ENCODE assay signal across 19 mouse cellular contexts in the genomic region with DNA sequence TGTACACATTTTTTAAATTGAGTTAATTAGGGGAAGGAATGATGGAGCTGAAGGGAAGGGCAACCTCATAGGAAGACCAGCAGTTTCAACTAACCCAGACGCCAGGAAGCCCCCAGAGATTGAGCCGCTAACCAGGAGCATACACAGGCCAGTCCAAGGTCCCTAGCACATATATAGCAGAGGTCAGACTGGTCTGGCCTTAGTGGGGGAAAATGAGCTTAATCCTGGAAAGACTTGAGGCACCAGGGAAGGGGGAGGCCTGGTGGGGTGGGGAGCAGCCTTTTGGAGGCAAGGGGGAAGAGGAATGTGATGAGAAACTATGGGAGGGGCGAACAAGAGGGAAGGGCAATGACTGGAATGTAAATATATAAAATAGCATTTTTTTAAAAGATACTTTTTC.
"Had no signal": no experiment of that assay in that cellular context is flagged by ENCODE, and none has a peak within 500 bp of the region (broad histone marks: within the 10 kb centered on the region; RNA-seq: fewer than 3 reads in every experiment).

No protein-coding gene starts in this region.

- ATAC-seq: lung, postnatal 0 days; midbrain, embryonic 13.5 days; midbrain, embryonic 15.5 days had no signal

- H3K4me3 ChIP-seq: lung, embryonic 15.5 days; megakaryocyte, embryonic 14.5 days; midbrain, embryonic 13.5 days; midbrain, embryonic 15.5 days; neural tube, embryonic 12.5 days had no signal

- H3K36me3 ChIP-seq: lung, embryonic 15.5 days; midbrain, embryonic 13.5 days; midbrain, embryonic 15.5 days; neural tube, embryonic 12.5 days had no signal

- H3K27me3 ChIP-seq: lung, embryonic 15.5 days; megakaryocyte, embryonic 14.5 days; midbrain, embryonic 13.5 days; midbrain, embryonic 15.5 days; neural tube, embryonic 12.5 days had no signal

- H3K9me3 ChIP-seq: lung, embryonic 15.5 days; megakaryocyte, embryonic 14.5 days; midbrain, embryonic 13.5 days; midbrain, embryonic 15.5 days; neural tube, embryonic 12.5 days had no signal

- H3K4me1 ChIP-seq: lung, embryonic 15.5 days; megakaryocyte, embryonic 14.5 days; midbrain, embryonic 13.5 days; midbrain, embryonic 15.5 days; neural tube, embryonic 12.5 days had no signal

- H3K4me2 ChIP-seq: lung, embryonic 15.5 days; midbrain, embryonic 11.5 days; midbrain, embryonic 13.5 days; midbrain, embryonic 15.5 days; neural tube, embryonic 12.5 days had no signal

- H3K9ac ChIP-seq: lung, embryonic 15.5 days; midbrain, embryonic 13.5 days; midbrain, embryonic 15.5 days; neural tube, embryonic 12.5 days had no signal

- DNase-seq: lung, adult 2 months; lung, postnatal 14 days; lung, postnatal 36 days; retina, postnatal 1 day; right cerebral cortex, adult 18-20 months; right cerebral cortex, postnatal 25 days; right cerebral cortex, postnatal 4 days; spleen, adult 18-20 months; thymus, adult 18-20 months; thymus, postnatal 14 days; thymus, postnatal 36 days had no signal

- H3K27ac ChIP-seq: lung, embryonic 15.5 days; macrophage; midbrain, embryonic 13.5 days; midbrain, embryonic 15.5 days; neural tube, embryonic 12.5 days had no signal
